Mouse (Mus musculus): ENCODE results near the gene Pnpla6. TPM values are rescaled to one million over a fixed set of nuclear protein-coding genes. Genes with fewer than 3 reads are reported as not detected.

Gene Pnpla6
- total and polyA plus RNA-seq, 3 experiments = 25.1 to 61.5 (median 34.3) TPM

DNA sequence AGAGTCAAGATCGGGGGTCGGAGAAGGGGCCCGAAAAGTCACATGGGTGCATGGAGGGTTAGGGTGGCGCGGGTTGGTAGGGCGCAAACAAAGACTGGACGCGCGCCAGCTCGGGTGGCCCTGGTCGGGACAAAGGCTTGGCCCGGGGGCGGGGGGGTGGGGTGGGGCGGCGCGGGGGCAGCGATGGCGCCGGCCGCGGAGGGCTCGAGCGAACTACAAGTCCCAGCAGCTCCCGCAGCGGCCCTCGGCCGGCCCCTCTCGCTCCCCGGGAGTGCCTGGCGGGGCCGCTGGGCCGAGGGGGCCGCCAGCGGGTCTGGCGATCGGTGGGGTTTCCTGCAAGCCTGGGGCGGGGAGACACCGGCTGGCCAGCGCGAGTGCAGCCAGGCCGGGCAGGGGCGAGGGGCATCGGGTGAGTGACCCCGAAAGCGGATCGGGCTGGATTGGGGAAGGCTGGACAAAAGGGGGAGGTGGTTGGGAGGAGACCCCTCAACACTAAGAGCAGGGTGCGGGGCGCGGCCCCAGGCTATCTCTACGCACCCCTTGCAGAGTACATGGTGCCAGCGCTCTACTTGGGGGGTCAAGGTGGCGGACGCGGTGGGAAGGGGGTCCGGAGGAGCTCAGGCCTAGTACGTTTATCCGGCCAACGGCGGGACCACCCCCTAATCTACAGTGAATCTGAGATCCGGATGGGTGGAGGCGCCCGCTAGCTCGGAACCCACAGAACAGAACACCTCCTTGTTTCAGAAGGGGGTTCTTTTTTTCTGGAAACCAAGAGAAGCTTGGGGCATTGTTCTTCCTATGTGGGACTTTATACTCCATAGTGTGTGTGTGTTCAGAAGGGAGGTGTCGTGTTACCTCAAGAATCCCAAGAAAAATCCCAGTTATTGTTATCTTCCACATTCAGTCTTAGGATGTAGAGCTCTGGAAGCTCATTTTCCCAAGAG, 22.0 kb upstream of the Pnpla6 start, which contains the start of gene Zfp358:
Zfp358 (plus strand) TSS at position 238 of the 944 bp plus-strand sequence.
- H3K27me3 ChIP-seq (ENCODE audit: insufficient read depth, low read length) = no peaks in the 10 kb centered on the region; the same call in 1 of the 2 replicates
- peaks cover 32% of the 10 kb centered on the region for H3K4me1 ChIP-seq (ENCODE audit: insufficient read depth, low read depth, low read length)
- peaks cover 9% of the 10 kb centered on the region for H3K9me3 ChIP-seq (replicated peaks)
- peaks cover 26% of the 10 kb centered on the region for H3K36me3 ChIP-seq (replicated peaks)
- ATAC-seq (ENCODE audit: extremely low read depth, insufficient number of reproducible peaks, low FRiP score, poor library complexity, severe bottlenecking) (peak; percentile 73), DNase-seq (ENCODE audit: low spot score) (peak; percentile 91)
- no peak for TF ChIP-seq GATA1 (IDR thresholded peaks at IDR 0.05; ENCODE audit: borderline replicate concordance, low read length)
- H3K4me3 ChIP-seq (ENCODE audit: low read depth, low read length) = peak within 1 kb of the TSS; percentile 93

GRCm38 (mm10) chr8:3493845-3494208, 21.4 kb upstream of the Pnpla6 start:
- H3K36me3 ChIP-seq (replicated peaks) = peaks cover 26% of the 10 kb centered on the region
- DNase-seq (ENCODE audit: low spot score) = no peak
- peaks cover 32% of the 10 kb centered on the region for H3K4me1 ChIP-seq (ENCODE audit: insufficient read depth, low read depth, low read length)
- ATAC-seq (ENCODE audit: extremely low read depth, insufficient number of reproducible peaks, low FRiP score, poor library complexity, severe bottlenecking) = no peak
- peaks cover 9% of the 10 kb centered on the region for H3K9me3 ChIP-seq (replicated peaks)
- H3K27me3 ChIP-seq (ENCODE audit: insufficient read depth, low read length) = no peaks in the 10 kb centered on the region; the same call in 1 of the 2 replicates
- TF ChIP-seq POLR2AphosphoS5 (IDR thresholded peaks at IDR 0.05; ENCODE audit: insufficient replicate concordance, low read depth, low read length) = no peak
- no peak for TF ChIP-seq TAL1 (conservative IDR thresholded peaks at IDR 0.05; ENCODE audit: low read depth, low read length)
- no peak for TF ChIP-seq CTCF (IDR thresholded peaks at IDR 0.05; ENCODE audit: low read depth, low read length)
- TF ChIP-seq GATA1 (IDR thresholded peaks at IDR 0.05; ENCODE audit: borderline replicate concordance, low read length) = no peak
- no peak for TF ChIP-seq GATA2 (IDR thresholded peaks at IDR 0.05; ENCODE audit: borderline replicate concordance, low read depth, low read length)
- peak overlapping the region; percentile 93; the same call in 1 of the 2 replicates for H3K4me3 ChIP-seq (ENCODE audit: low read depth, low read length)

DNA sequence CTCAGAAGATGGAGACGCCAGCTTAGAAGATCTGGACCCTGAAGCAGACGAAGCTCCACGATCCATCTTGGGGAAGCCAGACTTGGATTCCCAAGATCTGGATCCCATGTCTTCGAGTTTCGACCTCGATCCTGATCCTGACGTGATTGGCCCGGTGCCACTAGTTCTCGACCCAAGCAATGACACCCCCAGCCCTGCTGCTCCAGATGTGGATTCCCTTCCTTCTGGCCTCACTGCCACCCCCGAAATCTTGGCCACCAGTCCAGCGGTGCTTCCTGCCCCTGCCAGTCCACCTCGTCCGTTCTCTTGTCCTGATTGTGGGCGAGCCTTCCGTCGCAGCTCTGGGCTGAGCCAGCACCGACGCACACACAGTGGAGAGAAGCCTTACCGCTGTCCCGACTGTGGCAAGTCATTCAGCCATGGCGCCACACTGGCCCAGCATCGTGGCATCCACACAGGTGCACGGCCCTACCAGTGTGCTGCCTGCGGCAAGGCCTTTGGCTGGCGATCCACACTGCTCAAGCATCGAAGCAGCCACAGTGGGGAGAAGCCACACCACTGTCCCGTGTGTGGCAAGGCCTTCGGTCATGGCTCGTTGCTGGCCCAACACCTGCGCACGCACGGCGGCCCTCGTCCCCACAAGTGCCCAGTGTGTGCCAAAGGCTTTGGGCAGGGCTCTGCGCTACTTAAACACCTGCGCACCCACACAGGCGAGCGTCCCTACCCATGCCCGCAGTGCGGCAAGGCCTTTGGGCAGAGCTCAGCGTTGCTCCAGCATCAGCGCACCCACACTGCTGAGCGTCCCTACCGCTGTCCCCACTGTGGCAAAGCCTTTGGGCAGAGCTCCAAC, 19.4 kb upstream of the Pnpla6 start:
- Histone ChIP-seq H3K4me1 (ENCODE audit: insufficient read depth, low read depth, low read length) (peaks cover 42% of the 10 kb centered on the region), H3K4me3 (ENCODE audit: low read depth, low read length) (peak overlapping the region; percentile 3; the same call in 1 of the 2 replicates), H3K36me3 (replicated peaks) (peaks cover 26% of the 10 kb centered on the region), H3K9me3 (replicated peaks) (peaks cover 9% of the 10 kb centered on the region), H3K27me3 (ENCODE audit: insufficient read depth, low read length) (no peaks in the 10 kb centered on the region; the same call in 1 of the 2 replicates)
- ATAC-seq (ENCODE audit: extremely low read depth, insufficient number of reproducible peaks, low FRiP score, poor library complexity, severe bottlenecking) (no peak), DNase-seq (ENCODE audit: low spot score) (no peak)
- no peak for TF ChIP-seq GATA2 (IDR thresholded peaks at IDR 0.05; ENCODE audit: borderline replicate concordance, low read depth, low read length)
- TF ChIP-seq GATA1 (IDR thresholded peaks at IDR 0.05; ENCODE audit: borderline replicate concordance, low read length) = no peak
- no peak for TF ChIP-seq POLR2AphosphoS5 (IDR thresholded peaks at IDR 0.05; ENCODE audit: insufficient replicate concordance, low read depth, low read length)
- no peak for TF ChIP-seq CTCF (IDR thresholded peaks at IDR 0.05; ENCODE audit: low read depth, low read length)
- TF ChIP-seq TAL1 (conservative IDR thresholded peaks at IDR 0.05; ENCODE audit: low read depth, low read length) = no peak

- H3K4me3 ChIP-seq (ENCODE audit: low read depth, low read length) = no peak overlapping the region; the same call in 1 of the 2 replicates
- no peaks in the 10 kb centered on the region for H3K27me3 ChIP-seq (ENCODE audit: insufficient read depth, low read length)
- peaks cover 48% of the 10 kb centered on the region for H3K4me1 ChIP-seq (ENCODE audit: insufficient read depth, low read depth, low read length)
- TF ChIP-seq CTCF (IDR thresholded peaks at IDR 0.05; ENCODE audit: low read depth, low read length) (no peak), POLR2AphosphoS5 (IDR thresholded peaks at IDR 0.05; ENCODE audit: insufficient replicate concordance, low read depth, low read length) (no peak), TAL1 (conservative IDR thresholded peaks at IDR 0.05; ENCODE audit: low read depth, low read length) (no peak), GATA1 (IDR thresholded peaks at IDR 0.05; ENCODE audit: borderline replicate concordance, low read length) (no peak), GATA2 (IDR thresholded peaks at IDR 0.05; ENCODE audit: borderline replicate concordance, low read depth, low read length) (no peak)
- ATAC-seq (ENCODE audit: extremely low read depth, insufficient number of reproducible peaks, low FRiP score, poor library complexity, severe bottlenecking) (no peak), DNase-seq (ENCODE audit: low spot score) (no peak)
- peaks cover 26% of the 10 kb centered on the region for H3K36me3 ChIP-seq (replicated peaks)
- H3K9me3 ChIP-seq (replicated peaks) = peaks cover 9% of the 10 kb centered on the region
Measured at GRCm38 (mm10) chr8:3496428-3496748, 18.8 kb upstream of the Pnpla6 start.

DNA sequence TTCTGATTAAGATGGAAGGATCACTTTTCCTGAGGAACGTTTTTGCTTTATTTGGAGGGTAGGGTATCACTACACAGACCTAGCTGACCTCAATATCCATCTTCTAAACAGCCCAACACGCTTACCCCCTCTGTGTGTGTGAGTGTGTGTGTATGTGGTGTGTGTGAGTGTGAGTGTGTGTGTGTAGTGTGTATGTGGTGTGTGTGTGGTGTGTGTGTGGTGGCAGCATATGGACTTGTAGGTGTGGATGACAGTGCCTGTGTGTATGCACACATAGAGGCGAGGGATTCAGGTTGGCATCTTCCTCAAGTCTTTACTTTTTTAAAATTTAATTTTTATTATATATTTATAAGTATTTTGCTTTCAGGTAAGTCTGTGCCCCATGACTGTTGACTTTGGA, 16.6 kb upstream of the Pnpla6 start:
- Histone ChIP-seq H3K36me3 (replicated peaks) (peaks cover 33% of the 10 kb centered on the region), H3K4me3 (ENCODE audit: low read depth, low read length) (no peak overlapping the region), H3K9me3 (replicated peaks) (peaks cover 9% of the 10 kb centered on the region), H3K27me3 (ENCODE audit: insufficient read depth, low read length) (no peaks in the 10 kb centered on the region), H3K4me1 (ENCODE audit: insufficient read depth, low read depth, low read length) (peaks cover 49% of the 10 kb centered on the region)
- no peak for ATAC-seq (ENCODE audit: extremely low read depth, insufficient number of reproducible peaks, low FRiP score, poor library complexity, severe bottlenecking)
- DNase-seq (ENCODE audit: low spot score) = no peak
- TF ChIP-seq TAL1 (conservative IDR thresholded peaks at IDR 0.05; ENCODE audit: low read depth, low read length) (no peak), CTCF (IDR thresholded peaks at IDR 0.05; ENCODE audit: low read depth, low read length) (no peak), POLR2AphosphoS5 (IDR thresholded peaks at IDR 0.05; ENCODE audit: insufficient replicate concordance, low read depth, low read length) (no peak), GATA2 (IDR thresholded peaks at IDR 0.05; ENCODE audit: borderline replicate concordance, low read depth, low read length) (no peak), GATA1 (IDR thresholded peaks at IDR 0.05; ENCODE audit: borderline replicate concordance, low read length) (no peak)

DNA sequence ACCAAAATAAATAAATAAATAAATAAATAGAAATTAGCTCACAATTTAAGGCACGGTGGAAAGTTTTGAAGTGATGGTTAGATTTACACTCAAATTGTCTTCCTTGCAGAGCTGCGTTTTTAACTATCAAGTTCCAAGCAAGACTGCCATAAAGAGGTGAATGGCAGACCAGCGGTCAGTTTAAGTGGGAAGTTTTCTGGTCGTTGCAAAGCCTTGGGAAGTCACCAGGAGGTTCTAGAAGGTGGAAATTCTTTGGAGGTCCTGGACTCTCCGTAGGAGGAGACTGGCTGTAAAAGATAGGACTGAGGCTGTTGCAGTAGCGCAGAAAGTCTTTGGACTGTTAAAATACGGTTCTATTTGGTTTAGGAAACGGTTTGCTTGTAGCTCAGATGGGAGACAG, 15.4 kb upstream of the Pnpla6 start:
- peak; percentile 17; the same call in 1 of the 2 replicates for ATAC-seq (ENCODE audit: extremely low read depth, insufficient number of reproducible peaks, low FRiP score, poor library complexity, severe bottlenecking)
- Histone ChIP-seq H3K36me3 (replicated peaks) (peaks cover 39% of the 10 kb centered on the region), H3K4me3 (ENCODE audit: low read depth, low read length) (peak overlapping the region; percentile 84), H3K9me3 (replicated peaks) (peaks cover 9% of the 10 kb centered on the region), H3K4me1 (ENCODE audit: insufficient read depth, low read depth, low read length) (peaks cover 39% of the 10 kb centered on the region), H3K27me3 (ENCODE audit: insufficient read depth, low read length) (no peaks in the 10 kb centered on the region)
- no peak for TF ChIP-seq CTCF (IDR thresholded peaks at IDR 0.05; ENCODE audit: low read depth, low read length)
- TF ChIP-seq GATA1 (IDR thresholded peaks at IDR 0.05; ENCODE audit: borderline replicate concordance, low read length) = no peak
- TF ChIP-seq POLR2AphosphoS5 (IDR thresholded peaks at IDR 0.05; ENCODE audit: insufficient replicate concordance, low read depth, low read length) = no peak
- no peak for TF ChIP-seq GATA2 (IDR thresholded peaks at IDR 0.05; ENCODE audit: borderline replicate concordance, low read depth, low read length)
- no peak for TF ChIP-seq TAL1 (conservative IDR thresholded peaks at IDR 0.05; ENCODE audit: low read depth, low read length)
- DNase-seq (ENCODE audit: low spot score) = no peak
